Mouse (Mus musculus) embryonic facial prominence, embryonic 15.5 days (tissue): ENCODE measurements around the gene 1810043G02Rik. TPM values are rescaled to one million over a fixed set of nuclear protein-coding genes. Genes with fewer than 3 reads are reported as not detected.
"Not testable (repeated sequence)": the region's sequence is repeated elsewhere in the genome, so short reads cannot be mapped to it uniquely, and the experiment has no call there.

Experiments
- ATAC-seq: fragments of 200-750 bp; cut with Nextera tagmentation; 2 replicates; pipeline ENCODE4 v1.8.0; 2017; ENCODE audit warnings: low read depth, moderate TSS enrichment; ENCODE audit not compliant: insufficient number of reproducible peaks, low FRiP score, low TSS enrichment
- H3K27ac ChIP-seq: fragments of 300-500 bp; sonication (generic); replicated peaks from 2 replicates; pipeline ENCODE4 v1.5.1; 2015; ENCODE audit warnings: mild to moderate bottlenecking, inconsistent platforms
- H3K27me3 ChIP-seq: fragments of 300-500 bp; sonication (generic); 2 replicates; pipeline ENCODE4 v1.6.1; 2015; ENCODE audit warnings: inconsistent platforms
- H3K36me3 ChIP-seq: fragments of 300-500 bp; sonication (generic); 2 replicates; pipeline ENCODE4 v1.6.1; 2015; ENCODE audit warnings: mild to moderate bottlenecking, inconsistent platforms
- H3K4me1 ChIP-seq: fragments of 300-500 bp; sonication (generic); 2 replicates; pipeline ENCODE4 v1.6.1; 2015; ENCODE audit warnings: inconsistent platforms
- H3K4me2 ChIP-seq: fragments of 300-500 bp; sonication (generic); replicated peaks from 2 replicates; pipeline ENCODE4 v1.6.1; 2015; ENCODE audit warnings: mild to moderate bottlenecking, inconsistent platforms
- H3K4me3 ChIP-seq: fragments of 300-500 bp; sonication (generic); replicated peaks from 2 replicates; pipeline ENCODE4 v1.5.1; 2015; ENCODE audit warnings: mild to moderate bottlenecking, inconsistent platforms
- H3K9ac ChIP-seq: fragments of 300-500 bp; sonication (generic); 2 replicates; pipeline ENCODE4 v1.6.1; 2015; ENCODE audit warnings: inconsistent platforms
- H3K9me3 ChIP-seq: fragments of 300-500 bp; sonication (generic); replicated peaks from 2 replicates; pipeline ENCODE4 v1.6.1; 2016; ENCODE audit warnings: inconsistent platforms
- WGBS: fragments of 180-500 bp; shearing (Covaris S2); methylation state at CpG from one replicate; pipeline ENCODE4 v1.1.7; 2015; 5-methylcytosine and 5-hydroxymethylcytosine counted together
- polyA plus RNA-seq: library from polyadenylated mRNA; unstranded; fragments of >200 nt; fragmentation: Nextera tagmentation; extraction: Ambion mirVana; gene quantifications from 2 replicates; pipeline ENCODE4 v1.2.1, GENCODE M21; 2015

The 1810043G02Rik gene
- polyA plus RNA-seq, 1 experiment from 2014 or later = 32.7 TPM

- H3K9me3 ChIP-seq = no peaks in the 10 kb centered on the region
- no peaks in the 10 kb centered on the region for H3K27me3 ChIP-seq
- 86% methylated on average over 4 of the region's 4 CpGs for WGBS
- no peak for ATAC-seq
- no peak overlapping the region for H3K4me2 ChIP-seq
- H3K4me1 ChIP-seq = peaks cover 35% of the 10 kb centered on the region
- no peak overlapping the region for H3K27ac ChIP-seq
- H3K4me3 ChIP-seq = no peak overlapping the region
- no peak overlapping the region for H3K9ac ChIP-seq
- H3K36me3 ChIP-seq = peaks cover 24% of the 10 kb centered on the region
These were observed 27.6 kb downstream of the 1810043G02Rik start for GRCm38 (mm10) chr10:78005791-78006438.

- Histone ChIP-seq H3K36me3 (peaks cover 11% of the 10 kb centered on the region), H3K4me1 (peaks cover 35% of the 10 kb centered on the region), H3K9me3 (no peaks in the 10 kb centered on the region), H3K9ac (no peak overlapping the region), H3K4me2 (peak overlapping the region; percentile 88; the same call in 1 of the 2 replicates), H3K4me3 (0 out of 2 replicates have a peak overlapping the region, but pooled peaks have one; percentile 89), H3K27ac (peak overlapping the region; percentile 28; the same call in 1 of the 2 replicates), H3K27me3 (no peaks in the 10 kb centered on the region)
- no peak for ATAC-seq
- WGBS = 23% methylated on average over 7 of the region's 7 CpGs
These were observed 28.9 kb downstream of the 1810043G02Rik start for GRCm38 (mm10) chr10:78007203-78007602.

- Histone ChIP-seq H3K4me3 (peak overlapping the region; percentile 89), H3K4me1 (peaks cover 35% of the 10 kb centered on the region), H3K27ac (0 out of 2 replicates have a peak overlapping the region, but pooled peaks have one; percentile 98), H3K4me2 (peak overlapping the region; percentile 88), H3K9me3 (no peaks in the 10 kb centered on the region), H3K27me3 (no peaks in the 10 kb centered on the region), H3K9ac (peak overlapping the region; percentile 87; the same call in 1 of the 2 replicates), H3K36me3 (peaks cover 2% of the 10 kb centered on the region; the same call in 1 of the 2 replicates)
- ATAC-seq = no peak
- 79% methylated on average over 3 of the region's 3 CpGs for WGBS
These were observed 29.8 kb downstream of the 1810043G02Rik start for GRCm38 (mm10) chr10:78008169-78008568.

- H3K27me3 ChIP-seq = no peaks in the 10 kb centered on the region
- peak; percentile 96 for ATAC-seq
- H3K4me3 ChIP-seq = peak overlapping the region; percentile 89
- WGBS = under 1% methylated on average over 58 of the region's 59 CpGs
- peak overlapping the region; percentile 88 for H3K4me2 ChIP-seq
- peak overlapping the region; percentile 98 for H3K27ac ChIP-seq
- peak overlapping the region; percentile 87 for H3K9ac ChIP-seq
- peaks cover 2% of the 10 kb centered on the region; the same call in 1 of the 2 replicates for H3K36me3 ChIP-seq
- peaks cover 35% of the 10 kb centered on the region for H3K4me1 ChIP-seq
- no peaks in the 10 kb centered on the region for H3K9me3 ChIP-seq
These were observed 31.0 kb downstream of the 1810043G02Rik start for GRCm38 (mm10) chr10:78009184-78009944.

GRCm38 (mm10) chr10:78009945-78010293 is 31.6 kb downstream of the 1810043G02Rik start, which contains the start of gene Pfkl:
Pfkl (minus strand) TSS chr10:78010083.
- H3K27ac ChIP-seq = peak within 1 kb of the TSS; percentile 98
- WGBS = 1% methylated on average over 9 of the region's 9 CpGs
- peaks cover 35% of the 10 kb centered on the region for H3K4me1 ChIP-seq
- peaks cover 2% of the 10 kb centered on the region; the same call in 1 of the 2 replicates for H3K36me3 ChIP-seq
- H3K9ac ChIP-seq = peak within 1 kb of the TSS; percentile 87
- no peaks in the 10 kb centered on the region for H3K9me3 ChIP-seq
- ATAC-seq = 0 out of 2 replicates have a peak, but pooled peaks have one; percentile 1
- H3K27me3 ChIP-seq = no peaks in the 10 kb centered on the region
- peak within 1 kb of the TSS; percentile 89 for H3K4me3 ChIP-seq
- peak within 1 kb of the TSS; percentile 88 for H3K4me2 ChIP-seq

GRCm38 (mm10) chr10:78010335-78010734 is 32.0 kb downstream of the 1810043G02Rik start:
- Histone ChIP-seq H3K9me3 (no peaks in the 10 kb centered on the region), H3K4me2 (peak overlapping the region; percentile 88), H3K4me1 (peaks cover 35% of the 10 kb centered on the region), H3K27ac (no peak overlapping the region), H3K9ac (no peak overlapping the region), H3K27me3 (no peaks in the 10 kb centered on the region), H3K4me3 (peak overlapping the region; percentile 89), H3K36me3 (peaks cover 2% of the 10 kb centered on the region; the same call in 1 of the 2 replicates)
- no peak for ATAC-seq
- WGBS = 11% methylated on average over 10 of the region's 10 CpGs

GRCm38 (mm10) chr10:78011116-78011515 is 32.8 kb downstream of the 1810043G02Rik start:
- not testable (repeated sequence) for H3K27me3 ChIP-seq, H3K9me3 ChIP-seq, H3K27ac ChIP-seq, H3K9ac ChIP-seq, H3K4me3 ChIP-seq, ATAC-seq, H3K36me3 ChIP-seq, H3K4me2 ChIP-seq
- WGBS = 92% methylated on average over 5 of the region's 5 CpGs
- H3K4me1 ChIP-seq = peaks cover 30% of the 10 kb centered on the region

GRCm38 (mm10) chr10:78012661-78013495 is 34.6 kb downstream of the 1810043G02Rik start:
- no peak overlapping the region for H3K4me2 ChIP-seq
- ATAC-seq = no peak
- H3K9ac ChIP-seq = no peak overlapping the region
- no peaks in the 10 kb centered on the region for H3K27me3 ChIP-seq
- no peak overlapping the region for H3K4me3 ChIP-seq
- peaks cover 13% of the 10 kb centered on the region for H3K4me1 ChIP-seq
- H3K9me3 ChIP-seq = no peaks in the 10 kb centered on the region
- 89% methylated on average over 18 of the region's 18 CpGs for WGBS
- no peak overlapping the region for H3K27ac ChIP-seq
- no peaks in the 10 kb centered on the region for H3K36me3 ChIP-seq

GRCm38 (mm10) chr10:78015489-78015888 is 37.2 kb downstream of the 1810043G02Rik start:
- WGBS = 81% methylated on average over 1 of the region's 1 CpGs
- H3K4me1 ChIP-seq = no peaks in the 10 kb centered on the region
- no peaks in the 10 kb centered on the region for H3K27me3 ChIP-seq

GRCm38 (mm10) chr10:78016366-78016765 is 38.0 kb downstream of the 1810043G02Rik start:
- Histone ChIP-seq H3K36me3 (no peaks in the 10 kb centered on the region), H3K9me3 (no peaks in the 10 kb centered on the region), H3K4me2 (no peak overlapping the region), H3K9ac (no peak overlapping the region), H3K4me1 (no peaks in the 10 kb centered on the region), H3K27me3 (no peaks in the 10 kb centered on the region), H3K4me3 (no peak overlapping the region), H3K27ac (no peak overlapping the region)
- 52% methylated on average over 5 of the region's 5 CpGs for WGBS
- no peak for ATAC-seq

More at GRCm38 (mm10) chr10:78015489-78015888, 37.2 kb downstream of the 1810043G02Rik start:
- Histone ChIP-seq H3K36me3 (no peaks in the 10 kb centered on the region), H3K9me3 (no peaks in the 10 kb centered on the region), H3K27ac (no peak overlapping the region), H3K4me3 (no peak overlapping the region), H3K4me2 (no peak overlapping the region), H3K9ac (no peak overlapping the region)
- ATAC-seq = no peak
